Mouse (Mus musculus) c-Kit-negative CD71-positive TER-119-positive erythroid progenitor cells, embryonic 14.5 days (primary cell): ENCODE results near the gene Pde9a.

Source experiments
- DNase-seq: peaks from one replicate; pipeline ENCODE4 v3.0.0-alpha.2; 2013; ENCODE audit warnings: low read depth, low spot score

Gene Pde9a

GRCm38 (mm10) chr17:31432878-31433281 is 46.9 kb downstream of the Pde9a start:
- DNase-seq: no peak

- DNase-seq: no peak
These were observed 47.5 kb downstream of the Pde9a start for GRCm38 (mm10) chr17:31433401-31433928.

GRCm38 (mm10) chr17:31433978-31434797 is 48.2 kb downstream of the Pde9a start:
- DNase-seq: no peak

- DNase-seq: no peak
These were observed 48.9 kb downstream of the Pde9a start for GRCm38 (mm10) chr17:31434825-31435325.

- no peak for DNase-seq
These were observed 50.2 kb downstream of the Pde9a start for GRCm38 (mm10) chr17:31435934-31436813.

- no peak for DNase-seq
These were observed 50.9 kb downstream of the Pde9a start for GRCm38 (mm10) chr17:31436814-31437406.

- no peak for DNase-seq
These were observed 51.5 kb downstream of the Pde9a start for GRCm38 (mm10) chr17:31437482-31437881.

- DNase-seq: no peak
These were observed 54.0 kb downstream of the Pde9a start for GRCm38 (mm10) chr17:31439978-31440377.

- DNase-seq: no peak
These were observed 56.5 kb downstream of the Pde9a start for GRCm38 (mm10) chr17:31442513-31442912.

GRCm38 (mm10) chr17:31444251-31444650 is 58.2 kb downstream of the Pde9a start:
- DNase-seq: no peak

- DNase-seq: no peak
These were observed 59.2 kb downstream of the Pde9a start for GRCm38 (mm10) chr17:31445061-31445731.

- no peak for DNase-seq
These were observed 61.8 kb downstream of the Pde9a start for GRCm38 (mm10) chr17:31447766-31448165.

- no peak for DNase-seq
These were observed 62.5 kb downstream of the Pde9a start for GRCm38 (mm10) chr17:31448519-31448918.

- no peak for DNase-seq
These were observed 64.2 kb downstream of the Pde9a start for GRCm38 (mm10) chr17:31450206-31450605.

- no peak for DNase-seq
These were observed 65.2 kb downstream of the Pde9a start for GRCm38 (mm10) chr17:31451179-31451708.

GRCm38 (mm10) chr17:31452816-31453215 is 66.8 kb downstream of the Pde9a start:
- no peak for DNase-seq

- no peak for DNase-seq
These were observed 67.5 kb downstream of the Pde9a start for GRCm38 (mm10) chr17:31453476-31453875.

GRCm38 (mm10) chr17:31454056-31454455 is 68.0 kb downstream of the Pde9a start:
- no peak for DNase-seq

GRCm38 (mm10) chr17:31456723-31457567 is 70.9 kb downstream of the Pde9a start:
- no peak for DNase-seq

GRCm38 (mm10) chr17:31460416-31460815 is 74.4 kb downstream of the Pde9a start:
- no peak for DNase-seq
